Mouse (Mus musculus): ENCODE results near the gene Chst3.

GRCm38 (mm10) chr10:60220042-60220523 lies 1.0 kb upstream of the Chst3 start:
- TF ChIP-seq CTCF (IDR thresholded peaks at IDR 0.05; ENCODE audit: extremely low read depth, insufficient read depth, insufficient read length, insufficient replicate concordance) (no peak), POLR2A (IDR thresholded peaks at IDR 0.05; ENCODE audit: low read depth, low read length) (no peak)
